Mouse (Mus musculus) megakaryocyte, embryonic 14.5 days (primary cell): ENCODE data around the gene Sh2d6. TPM values are rescaled to one million over a fixed set of nuclear protein-coding genes. Genes with fewer than 3 reads are reported as not detected.
A peak's percentile ranks its signal among the peaks of the same experiment; 100 is the strongest.
"Not testable (repeated sequence)": the region's sequence is repeated elsewhere in the genome, so short reads cannot be mapped to it uniquely, and the experiment has no call there.

Source experiments
- H3K27me3 ChIP-seq: replicated peaks from 2 replicates; pipeline ENCODE3; 2012; ENCODE audit warnings: inconsistent platforms
- H3K36me3 ChIP-seq: replicated peaks from 2 replicates; pipeline ENCODE3; 2012; ENCODE audit warnings: low read length, inconsistent platforms, mixed read lengths
- H3K4me1 ChIP-seq: 2 replicates; pipeline ENCODE4 v1.6.1; 2012; ENCODE audit warnings: inconsistent platforms
- H3K4me3 ChIP-seq: replicated peaks from 2 replicates; pipeline ENCODE3; 2012; ENCODE audit warnings: moderate library complexity, mild to moderate bottlenecking, inconsistent platforms
- H3K9me3 ChIP-seq: 2 replicates; pipeline ENCODE4 v1.6.1; 2012; ENCODE audit warnings: inconsistent platforms
- FLI1 ChIP-seq: IDR thresholded peaks from 2 replicates; pipeline ENCODE4 v1.6.1; 2012; ENCODE audit warnings: low read length, inconsistent platforms, mixed read lengths
- GATA1 ChIP-seq: IDR thresholded peaks from 3 replicates; pipeline ENCODE4 v1.6.1; 2012; ENCODE audit warnings: mixed read lengths, low read length, inconsistent platforms, borderline replicate concordance
- polyA plus RNA-seq: library from polyadenylated mRNA; stranded (reverse); fragments of >175 nt; gene quantifications from 2 replicates; pipeline ENCODE4 v1.2.3, GENCODE M21; 2012; ENCODE audit warnings: low replicate concordance; ENCODE audit not compliant: insufficient read depth

Sh2d6 gene
- polyA plus RNA-seq, 1 experiment, result 0.10 TPM

GRCm38 (mm10) chr6:72538562-72539031 is 17.1 kb upstream of the Sh2d6 start:
- Histone ChIP-seq H3K4me1 (peaks cover 53% of the 10 kb centered on the region), H3K4me3 (peak overlapping the region; percentile 92), H3K9me3 (peaks cover 6% of the 10 kb centered on the region), H3K27me3 (no peaks in the 10 kb centered on the region), H3K36me3 (no peaks in the 10 kb centered on the region)
- TF ChIP-seq GATA1, result no peak
- no peak for TF ChIP-seq FLI1

- Histone ChIP-seq H3K9me3 (peaks cover 6% of the 10 kb centered on the region), H3K27me3 (no peaks in the 10 kb centered on the region), H3K36me3 (no peaks in the 10 kb centered on the region), H3K4me3 (peak overlapping the region; percentile 92), H3K4me1 (peaks cover 50% of the 10 kb centered on the region)
- TF ChIP-seq FLI1 (no peak), GATA1 (no peak)
Measured at GRCm38 (mm10) chr6:72537998-72538500, 16.5 kb upstream of the Sh2d6 start.

GRCm38 (mm10) chr6:72535165-72535564 is 13.7 kb upstream of the Sh2d6 start:
- TF ChIP-seq FLI1 (no peak), GATA1 (no peak)
- Histone ChIP-seq H3K4me3 (peak overlapping the region; percentile 71), H3K27me3 (no peaks in the 10 kb centered on the region), H3K4me1 (peaks cover 52% of the 10 kb centered on the region), H3K9me3 (peaks cover 1% of the 10 kb centered on the region), H3K36me3 (no peaks in the 10 kb centered on the region)

- no peaks in the 10 kb centered on the region for H3K27me3 ChIP-seq
- peak overlapping the region; percentile 10 for H3K4me3 ChIP-seq
- H3K36me3 ChIP-seq, result no peaks in the 10 kb centered on the region
- peaks cover 4% of the 10 kb centered on the region for H3K9me3 ChIP-seq
- TF ChIP-seq FLI1, result no peak
- TF ChIP-seq GATA1, result no peak
- H3K4me1 ChIP-seq, result peaks cover 52% of the 10 kb centered on the region
Measured at GRCm38 (mm10) chr6:72534035-72534809, 12.7 kb upstream of the Sh2d6 start.

GRCm38 (mm10) chr6:72533555-72533954 is 12.0 kb upstream of the Sh2d6 start:
- H3K36me3 ChIP-seq, H3K9me3 ChIP-seq, H3K27me3 ChIP-seq, H3K4me3 ChIP-seq: not testable (repeated sequence)
- H3K4me1 ChIP-seq, result peaks cover 48% of the 10 kb centered on the region

GRCm38 (mm10) chr6:72532580-72532979 is 11.1 kb upstream of the Sh2d6 start:
- Histone ChIP-seq H3K9me3 (peaks cover 4% of the 10 kb centered on the region), H3K27me3 (peaks cover 3% of the 10 kb centered on the region), H3K4me3 (no peak overlapping the region), H3K36me3 (no peaks in the 10 kb centered on the region), H3K4me1 (peaks cover 46% of the 10 kb centered on the region)
- TF ChIP-seq FLI1, result no peak
- no peak for TF ChIP-seq GATA1

- Histone ChIP-seq H3K36me3 (no peaks in the 10 kb centered on the region), H3K4me1 (peaks cover 28% of the 10 kb centered on the region), H3K4me3 (no peak overlapping the region), H3K27me3 (peaks cover 7% of the 10 kb centered on the region), H3K9me3 (peaks cover 4% of the 10 kb centered on the region)
- TF ChIP-seq GATA1, result no peak
- TF ChIP-seq FLI1, result no peak
Measured at GRCm38 (mm10) chr6:72528410-72529151, 7.1 kb upstream of the Sh2d6 start.

GRCm38 (mm10) chr6:72527070-72527469 is 5.6 kb upstream of the Sh2d6 start:
- Histone ChIP-seq H3K4me1 (peaks cover 22% of the 10 kb centered on the region), H3K4me3 (no peak overlapping the region)
- TF ChIP-seq FLI1 (no peak), GATA1 (no peak)

GRCm38 (mm10) chr6:72524160-72524559 is 2.7 kb upstream of the Sh2d6 start:
- Histone ChIP-seq H3K4me3 (no peak overlapping the region), H3K4me1 (peaks cover 43% of the 10 kb centered on the region), H3K27me3 (peaks cover 13% of the 10 kb centered on the region), H3K9me3 (no peaks in the 10 kb centered on the region), H3K36me3 (no peaks in the 10 kb centered on the region)
- TF ChIP-seq GATA1 (no peak), FLI1 (no peak)

More at GRCm38 (mm10) chr6:72527070-72527469, 5.6 kb upstream of the Sh2d6 start:
- Histone ChIP-seq H3K36me3 (no peaks in the 10 kb centered on the region), H3K27me3 (peaks cover 7% of the 10 kb centered on the region), H3K9me3 (peaks cover 4% of the 10 kb centered on the region)

GRCm38 (mm10) chr6:72523222-72523621 is 1.7 kb upstream of the Sh2d6 start:
- Histone ChIP-seq H3K4me3 (no peak overlapping the region), H3K27me3 (peaks cover 10% of the 10 kb centered on the region), H3K9me3 (no peaks in the 10 kb centered on the region), H3K36me3 (no peaks in the 10 kb centered on the region), H3K4me1 (peaks cover 43% of the 10 kb centered on the region)
- TF ChIP-seq GATA1 (no peak), FLI1 (no peak)
